Mouse (Mus musculus): ENCODE data around the gene Fkbpl.

The Fkbpl gene

GRCm38 (mm10) chr17:34644608-34645007, at the start of gene Fkbpl:
Gene Fkbpl, plus strand, starts transcription at chr17:34644764.
- peak; percentile 96 for DNase-seq (ENCODE audit: low spot score)

GRCm38 (mm10) chr17:34596098-34596497, 48.5 kb upstream of the Fkbpl start:
- no peak for DNase-seq (ENCODE audit: low spot score)

GRCm38 (mm10) chr17:34597566-34598095, 46.9 kb upstream of the Fkbpl start, which contains the start of gene Ager:
Gene Ager, plus strand, starts transcription at chr17:34597862.
- DNase-seq (ENCODE audit: low spot score), result no peak

DNA sequence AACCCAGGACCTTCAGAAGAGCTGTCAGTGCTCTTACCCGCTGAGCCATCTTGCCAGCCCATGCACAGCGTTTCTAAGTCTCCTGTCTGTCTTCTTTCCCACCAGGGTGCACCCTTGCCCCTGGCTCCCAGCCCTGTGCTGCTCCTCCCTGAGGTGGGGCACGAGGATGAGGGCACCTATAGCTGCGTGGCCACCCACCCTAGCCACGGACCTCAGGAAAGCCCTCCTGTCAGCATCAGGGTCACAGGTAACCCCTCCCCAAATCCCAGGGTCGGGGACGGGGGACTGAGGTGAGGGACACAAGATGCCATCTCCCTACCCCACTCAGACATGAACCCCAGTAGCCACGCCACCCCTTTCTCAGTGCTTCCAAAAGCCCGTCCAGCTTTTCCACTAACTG, 44.7 kb upstream of the Fkbpl start:
- DNase-seq (ENCODE audit: low spot score), result no peak

DNA sequence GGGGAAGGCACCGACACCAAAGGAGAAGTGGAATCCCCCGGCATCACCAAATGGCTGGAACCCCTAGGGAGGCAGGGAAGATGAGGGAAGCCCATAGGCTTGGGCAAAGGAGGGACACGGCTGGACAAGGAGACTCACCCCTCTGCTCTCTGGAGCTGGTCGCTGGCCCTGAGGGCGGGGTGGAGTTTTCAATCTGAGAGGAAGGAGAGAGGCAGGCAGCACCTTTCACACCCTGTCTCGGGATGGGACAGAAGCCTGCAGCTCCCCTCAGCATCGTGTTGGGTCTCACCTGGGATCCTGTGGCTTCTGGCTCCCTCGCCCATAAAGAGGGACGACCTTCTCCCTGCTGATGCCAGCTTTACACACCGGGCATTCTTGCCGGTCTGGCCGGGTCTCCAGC, 42.8 kb upstream of the Fkbpl start:
- no peak for DNase-seq (ENCODE audit: low spot score)

DNA sequence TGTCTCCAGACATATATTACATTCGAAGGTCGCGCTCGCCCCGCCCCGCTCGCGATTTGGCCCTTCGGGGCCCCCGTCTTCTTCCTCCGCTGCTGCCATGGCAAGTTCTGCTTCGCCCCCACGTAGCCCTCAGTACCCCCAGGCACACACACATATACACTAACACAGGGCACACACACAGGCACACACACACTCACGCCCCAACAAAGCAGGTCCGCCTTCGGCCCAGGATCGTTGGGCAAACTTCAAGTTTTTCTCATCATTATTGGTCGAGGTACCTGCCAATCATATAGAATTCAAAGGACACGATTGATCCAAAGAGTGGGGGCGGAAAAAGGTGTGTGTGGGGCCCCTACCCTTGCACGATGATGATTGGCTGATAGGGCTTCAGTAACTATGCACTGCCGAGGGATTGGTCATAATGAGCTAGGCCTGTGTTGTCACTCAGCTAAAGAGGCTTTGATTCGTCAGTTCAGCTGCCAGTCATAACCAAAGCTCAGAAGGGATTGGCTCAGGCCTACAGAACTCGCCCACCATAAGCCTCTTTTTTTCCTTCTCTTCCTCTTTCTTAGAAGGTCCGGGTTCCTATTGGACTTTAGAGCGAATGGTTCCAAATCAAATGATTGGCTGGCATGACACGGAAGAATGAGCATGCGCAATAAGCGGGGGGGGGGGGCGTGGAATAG, 41.0 kb upstream of the Fkbpl start, which contains the start of gene Rnf5:
Gene Rnf5 (minus strand): TSS at position 316 of the 686 bp plus-strand sequence.
- DNase-seq (ENCODE audit: low spot score), result peak; percentile 100

DNA sequence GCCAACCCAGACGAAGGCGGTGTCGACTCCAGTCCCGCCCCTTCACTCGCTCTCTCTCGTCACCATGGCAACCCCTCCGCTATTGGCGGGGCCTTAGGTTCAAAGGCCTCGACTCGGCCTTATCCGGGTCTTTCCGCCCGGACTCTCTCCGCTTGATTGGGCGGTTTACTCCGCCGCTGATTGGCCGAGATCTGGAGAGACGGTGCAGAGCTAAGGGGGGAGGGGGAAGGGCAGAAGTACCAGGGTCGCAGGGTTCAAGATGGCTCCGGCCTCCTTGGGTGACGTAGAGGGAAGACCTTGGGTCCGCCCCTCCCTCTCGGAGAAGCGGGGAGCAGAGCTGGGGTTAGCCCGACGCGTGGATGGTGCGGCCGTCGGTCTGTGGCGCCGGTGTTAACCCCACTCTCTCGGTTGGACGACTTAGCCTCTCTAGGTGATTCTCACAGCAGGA, 40.5 kb upstream of the Fkbpl start, which contains the start of gene Agpat1:
Gene Agpat1 (plus strand): TSS at position 202 of the 448 bp plus-strand sequence.
- peak; percentile 99 for DNase-seq (ENCODE audit: low spot score)

GRCm38 (mm10) chr17:34604511-34605237, 39.9 kb upstream of the Fkbpl start:
- DNase-seq (ENCODE audit: low spot score), result peak; percentile 59

GRCm38 (mm10) chr17:34605609-34606008, 39.0 kb upstream of the Fkbpl start:
- peak; percentile 98 for DNase-seq (ENCODE audit: low spot score)

DNA sequence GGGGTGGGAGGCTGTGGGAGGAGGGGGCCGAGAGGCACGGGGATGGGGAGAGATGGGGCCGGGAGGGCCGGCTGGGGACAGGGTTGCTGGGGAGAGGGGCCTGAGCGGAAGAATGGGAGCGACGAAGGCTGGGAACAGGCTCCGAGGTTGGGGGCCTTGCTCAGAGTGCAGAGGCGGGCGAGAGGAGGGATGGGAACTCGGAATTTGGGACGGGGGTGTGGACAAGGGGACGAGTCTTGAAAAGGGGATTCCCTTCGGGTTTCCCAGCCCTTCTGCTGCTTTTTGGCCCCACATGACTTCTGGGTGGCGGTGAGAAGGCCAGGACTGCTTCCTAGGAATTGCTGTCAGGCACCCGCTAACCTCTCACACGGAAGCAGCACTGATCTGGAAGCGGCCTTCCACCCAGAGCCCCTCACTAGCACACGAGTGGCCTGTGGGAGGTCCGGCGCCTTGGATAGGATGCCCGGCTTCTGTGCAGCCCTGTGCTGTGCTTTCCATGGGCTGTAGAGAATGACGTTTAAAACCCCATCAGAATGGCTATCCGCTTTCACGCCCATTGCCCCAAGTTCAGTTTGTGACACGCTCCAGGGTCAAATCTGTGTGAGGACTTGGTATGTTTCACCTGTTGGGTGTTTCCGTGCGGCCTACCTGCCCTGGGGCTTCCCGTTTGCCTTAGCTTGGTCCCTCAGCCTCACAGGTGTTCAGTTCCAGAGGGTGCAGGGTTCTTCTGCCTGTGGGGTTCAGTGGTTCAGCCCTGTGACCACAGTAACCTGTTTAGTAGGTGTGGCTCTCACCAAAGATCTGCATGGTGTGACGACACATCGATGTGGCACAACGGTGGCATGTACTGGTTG, 38.2 kb upstream of the Fkbpl start:
- DNase-seq (ENCODE audit: low spot score), result no peak

DNA sequence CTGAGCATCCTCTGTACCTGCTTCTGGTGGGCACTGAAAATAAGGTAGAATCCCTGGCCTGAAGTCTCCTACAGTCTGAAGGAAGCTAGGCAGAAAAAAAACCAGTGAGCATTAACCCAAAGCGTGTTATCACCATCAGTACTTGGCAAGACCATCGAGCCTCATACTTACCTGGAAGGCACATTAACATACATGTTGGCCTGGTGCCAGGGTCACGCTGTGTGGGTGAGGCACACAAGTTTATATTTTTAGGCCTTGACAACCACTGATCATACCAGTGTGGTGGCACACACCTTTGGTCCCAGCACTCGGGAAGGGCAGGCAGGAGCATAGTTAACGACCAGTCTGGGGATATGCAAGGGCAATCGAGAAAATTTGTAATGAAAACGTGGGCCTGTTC, 36.6 kb upstream of the Fkbpl start:
- peak; percentile 73 for DNase-seq (ENCODE audit: low spot score)

- DNase-seq (ENCODE audit: low spot score), result no peak
Measured at GRCm38 (mm10) chr17:34611050-34611449, 33.5 kb upstream of the Fkbpl start.

DNA sequence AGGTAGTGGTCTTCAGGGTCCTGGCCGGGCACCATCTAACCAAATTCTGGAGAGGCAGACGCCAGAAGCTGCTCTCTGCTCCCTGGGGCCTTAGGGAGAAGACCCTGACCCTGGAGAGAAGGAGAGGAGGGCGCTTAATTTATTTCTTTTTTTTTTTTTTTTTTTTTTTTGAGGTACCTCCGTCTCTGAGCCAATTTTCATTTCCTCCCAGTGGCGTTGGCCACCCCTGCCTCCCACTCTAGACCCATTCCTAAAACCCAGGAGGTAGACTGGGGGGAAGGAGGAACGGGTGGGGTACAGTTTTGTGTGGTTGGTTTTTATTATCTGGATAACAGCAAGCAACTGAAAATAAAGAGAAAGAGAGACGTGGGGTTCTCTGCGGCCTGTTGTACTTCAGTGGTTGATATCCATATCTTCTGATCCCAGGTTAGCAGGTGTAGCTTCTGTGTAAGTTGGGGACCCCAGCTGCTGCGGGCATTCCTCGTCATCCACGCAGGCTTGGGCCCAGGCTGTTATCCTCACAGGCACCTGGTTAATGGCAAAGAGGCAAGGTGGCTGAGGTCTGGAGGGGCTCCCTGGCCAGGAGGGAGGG, 31.4 kb upstream of the Fkbpl start:
- DNase-seq (ENCODE audit: low spot score), result no peak

GRCm38 (mm10) chr17:34613830-34614229, 30.7 kb upstream of the Fkbpl start:
- DNase-seq (ENCODE audit: low spot score), result no peak

DNA sequence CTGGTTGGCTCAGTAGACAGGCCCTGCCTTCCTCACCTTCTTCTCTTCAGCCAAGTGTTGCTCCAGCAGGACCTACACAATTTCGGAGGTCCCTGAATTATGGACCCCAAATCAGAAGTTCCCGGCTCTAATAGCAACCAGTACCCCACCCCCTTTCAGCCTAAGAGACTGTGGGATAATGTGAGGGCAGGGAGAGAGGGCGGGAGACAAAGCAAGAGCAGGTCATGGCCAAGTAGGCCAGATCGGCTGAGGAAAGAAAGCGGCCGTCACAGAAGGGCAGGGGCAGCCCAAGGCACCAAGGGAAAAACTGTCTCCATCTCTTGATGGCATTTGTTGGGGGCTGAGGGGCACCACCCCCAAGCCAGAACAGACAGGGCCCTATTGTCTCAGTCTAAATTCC, 28.7 kb upstream of the Fkbpl start, which contains the start of gene Egfl8:
Gene Egfl8 (minus strand): TSS at position 101 of the 400 bp plus-strand sequence.
- DNase-seq (ENCODE audit: low spot score), result no peak

- peak; percentile 79 for DNase-seq (ENCODE audit: low spot score)
Measured at GRCm38 (mm10) chr17:34618999-34619398, 25.6 kb upstream of the Fkbpl start.

- no peak for DNase-seq (ENCODE audit: low spot score)
Measured at GRCm38 (mm10) chr17:34621006-34621405, 23.6 kb upstream of the Fkbpl start.

- DNase-seq (ENCODE audit: low spot score), result no peak
Measured at GRCm38 (mm10) chr17:34623161-34623560, 21.4 kb upstream of the Fkbpl start.

DNA sequence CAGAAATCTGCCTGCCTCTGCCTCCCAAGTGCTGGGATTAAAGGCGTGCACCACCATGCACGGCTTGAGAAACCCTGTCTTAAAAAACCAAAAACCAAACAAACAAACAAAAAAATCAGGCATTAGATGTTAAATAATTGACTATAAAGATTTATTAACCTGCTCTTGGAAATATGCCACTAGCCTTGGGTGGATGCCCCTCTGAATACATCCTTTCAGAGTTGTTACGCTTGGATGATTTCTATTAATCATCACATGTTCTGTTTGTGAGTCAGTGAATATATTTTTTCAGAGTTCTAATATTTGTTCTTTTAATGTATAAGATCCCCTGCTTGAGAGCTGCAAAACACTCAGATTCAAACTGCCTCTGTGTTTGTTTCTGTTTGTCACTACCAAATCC, 19.6 kb upstream of the Fkbpl start:
- DNase-seq (ENCODE audit: low spot score), result no peak

DNA sequence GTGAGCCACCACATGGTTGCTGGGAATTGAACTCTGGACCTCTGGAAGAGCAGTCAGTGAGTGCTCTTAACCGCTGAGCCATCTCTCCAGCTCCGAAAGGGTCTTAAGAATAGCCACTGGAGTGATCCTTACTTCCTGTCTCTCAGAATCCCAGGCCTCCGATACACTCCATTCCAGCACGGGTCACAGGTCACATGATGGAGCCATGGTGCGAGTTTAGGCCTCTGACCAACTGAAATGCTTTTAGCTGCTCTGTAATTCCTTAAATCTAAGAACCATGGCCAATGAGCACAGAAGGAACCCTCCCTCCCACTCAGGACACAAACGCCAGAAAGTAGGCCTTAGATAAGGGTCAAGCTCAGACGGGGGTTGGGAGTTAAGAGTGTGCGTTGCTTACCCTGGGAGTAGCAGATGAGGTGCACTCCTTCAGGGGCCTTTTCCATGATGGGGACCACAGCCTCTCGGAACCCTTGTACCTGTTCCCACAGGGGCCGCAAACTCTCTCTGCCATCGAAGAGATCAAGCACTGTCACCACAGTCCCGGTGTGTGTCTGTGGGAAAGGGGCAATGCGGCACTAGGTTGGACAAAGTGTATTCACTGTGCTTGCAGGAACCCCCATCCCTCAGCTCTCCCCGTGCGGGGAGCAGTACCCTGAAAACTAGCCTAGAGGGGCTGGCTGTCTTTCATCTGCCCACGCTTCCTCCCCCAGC, 18.3 kb upstream of the Fkbpl start:
- DNase-seq (ENCODE audit: low spot score), result no peak

GRCm38 (mm10) chr17:34626773-34627092, 17.8 kb upstream of the Fkbpl start:
- no peak for DNase-seq (ENCODE audit: low spot score)

Data from urinary bladder, postnatal 14 days (tissue).